Mouse (Mus musculus) ES-Bruce4 (cell line): ENCODE measurements around the gene Tnfsf15. TPM values are rescaled to one million over a fixed set of nuclear protein-coding genes. Genes with fewer than 3 reads are reported as not detected.

Source experiments
- H3K27ac ChIP-seq: 2 replicates; pipeline ENCODE4 v1.5.1; 2012; ENCODE audit warnings: low read length, inconsistent platforms; ENCODE audit not compliant: insufficient read depth
- H3K27me3 ChIP-seq: 2 replicates; pipeline ENCODE4 v1.6.1; 2012; ENCODE audit warnings: mild to moderate bottlenecking, low read length, inconsistent platforms; ENCODE audit not compliant: control insufficient read depth, poor library complexity, insufficient read depth, severe bottlenecking
- H3K36me3 ChIP-seq: 2 replicates; pipeline ENCODE4 v1.6.1; 2012; ENCODE audit warnings: inconsistent platforms, mild to moderate bottlenecking, low read length, moderate library complexity; ENCODE audit not compliant: control insufficient read depth, poor library complexity, insufficient read depth, severe bottlenecking
- H3K4me1 ChIP-seq: one replicate; pipeline ENCODE4 v1.8.1; 2011; ENCODE audit warnings: low read length; ENCODE audit not compliant: control insufficient read depth, insufficient read depth
- H3K4me3 ChIP-seq: 2 replicates; pipeline ENCODE4 v1.5.1; 2011; ENCODE audit warnings: low read depth, mild to moderate bottlenecking, low read length
- H3K9ac ChIP-seq: 2 replicates; pipeline ENCODE4 v1.6.1; 2012; ENCODE audit warnings: low read depth, mild to moderate bottlenecking, inconsistent platforms; ENCODE audit not compliant: poor library complexity, severe bottlenecking
- H3K9me3 ChIP-seq: replicated peaks from 2 replicates; pipeline ENCODE4 v1.6.1; 2012; ENCODE audit warnings: mild to moderate bottlenecking, low read length, inconsistent platforms; ENCODE audit not compliant: control insufficient read depth, poor library complexity, insufficient read depth, severe bottlenecking
- CTCF ChIP-seq: IDR thresholded peaks from one replicate; pipeline ENCODE4 v1.8.1; 2011; ENCODE audit warnings: low read depth, low read length
- EP300 ChIP-seq: IDR thresholded peaks from 2 replicates; pipeline ENCODE4 v1.6.1; 2011; ENCODE audit warnings: low read depth, low read length; ENCODE audit not compliant: insufficient read depth
- POLR2A ChIP-seq: IDR thresholded peaks from one replicate; pipeline ENCODE4 v1.8.1; 2011; ENCODE audit warnings: low read length; ENCODE audit not compliant: insufficient read depth
- polyA plus RNA-seq: library from polyadenylated mRNA; stranded (reverse); fragments of >200 nt; gene quantifications from 2 replicates; pipeline ENCODE4 v1.2.4, GENCODE M21; 2011; ENCODE audit warnings: low read depth; ENCODE audit not compliant: missing spikeins, insufficient read depth, insufficient read length

Tnfsf15 gene
- polyA plus RNA-seq, 1 experiment = 0.24 TPM

GRCm38 (mm10) chr4:63773306-63774090 lies 28.6 kb upstream of the Tnfsf15 start:
- H3K27me3 ChIP-seq = no peaks in the 10 kb centered on the region
- TF ChIP-seq CTCF (no peak), EP300 (no peak), POLR2A (no peak)
- no peak overlapping the region for H3K9ac ChIP-seq
- no peak overlapping the region for H3K4me3 ChIP-seq
- H3K36me3 ChIP-seq = no peaks in the 10 kb centered on the region
- no peak overlapping the region for H3K27ac ChIP-seq
- no peaks in the 10 kb centered on the region for H3K4me1 ChIP-seq
- H3K9me3 ChIP-seq = no peaks in the 10 kb centered on the region

DNA sequence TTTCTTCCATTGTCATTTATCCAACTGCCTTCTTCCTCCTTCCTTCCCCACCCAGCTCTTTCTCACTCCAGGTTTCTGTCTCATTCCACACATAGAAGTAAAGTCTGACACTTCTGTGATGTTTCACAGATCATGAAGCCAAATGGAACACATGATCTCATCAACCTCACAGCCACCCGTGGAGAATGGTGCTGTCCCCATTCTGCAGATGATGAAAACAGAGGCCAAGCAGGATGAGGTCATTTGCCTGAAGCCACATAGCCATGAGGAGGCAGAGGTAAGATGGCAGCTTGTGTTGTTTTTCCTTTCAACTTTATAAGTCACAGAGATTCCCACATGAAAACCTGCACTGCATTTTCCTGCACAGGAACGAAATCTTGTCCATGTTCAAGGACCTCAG lies 27.6 kb upstream of the Tnfsf15 start:
- Histone ChIP-seq H3K4me3 (no peak overlapping the region), H3K27ac (no peak overlapping the region), H3K4me1 (no peaks in the 10 kb centered on the region), H3K36me3 (no peaks in the 10 kb centered on the region), H3K9ac (no peak overlapping the region), H3K27me3 (no peaks in the 10 kb centered on the region), H3K9me3 (no peaks in the 10 kb centered on the region)
- TF ChIP-seq CTCF = no peak
- TF ChIP-seq POLR2A = no peak
- TF ChIP-seq EP300 = no peak

- no peak overlapping the region for H3K27ac ChIP-seq
- TF ChIP-seq EP300 = no peak
- no peak for TF ChIP-seq CTCF
- no peak for TF ChIP-seq POLR2A
- no peaks in the 10 kb centered on the region for H3K36me3 ChIP-seq
- H3K4me3 ChIP-seq = no peak overlapping the region
- no peak overlapping the region for H3K9ac ChIP-seq
- no peaks in the 10 kb centered on the region for H3K27me3 ChIP-seq
- no peaks in the 10 kb centered on the region for H3K4me1 ChIP-seq
- no peaks in the 10 kb centered on the region for H3K9me3 ChIP-seq
These were observed 26.4 kb upstream of the Tnfsf15 start for GRCm38 (mm10) chr4:63771291-63771690.

DNA sequence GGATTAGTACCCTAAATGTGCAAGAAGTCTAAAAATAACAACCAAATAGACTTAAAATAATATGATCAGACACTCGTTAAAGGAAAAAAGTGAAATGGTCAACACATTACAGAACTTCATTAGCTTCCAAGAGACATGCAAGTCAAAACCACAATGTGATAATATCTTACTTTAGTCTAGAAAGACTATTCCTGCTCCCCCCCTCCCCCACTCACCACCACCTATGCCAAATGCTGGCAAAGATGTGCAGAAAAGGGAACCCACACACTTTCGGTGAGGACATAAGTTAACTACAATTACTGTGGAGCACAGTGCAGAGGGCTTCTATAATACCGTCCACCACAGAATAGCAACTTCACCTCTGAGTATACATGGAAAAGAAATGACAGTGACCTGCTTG lies 24.2 kb upstream of the Tnfsf15 start:
- Histone ChIP-seq H3K27me3 (no peaks in the 10 kb centered on the region), H3K9ac (no peak overlapping the region), H3K36me3 (no peaks in the 10 kb centered on the region), H3K4me3 (no peak overlapping the region), H3K9me3 (no peaks in the 10 kb centered on the region), H3K4me1 (no peaks in the 10 kb centered on the region), H3K27ac (no peak overlapping the region)
- TF ChIP-seq EP300 (no peak), POLR2A (no peak), CTCF (no peak)

- H3K9ac ChIP-seq = no peak overlapping the region
- no peak for TF ChIP-seq POLR2A
- no peak for TF ChIP-seq EP300
- no peak for TF ChIP-seq CTCF
- no peak overlapping the region for H3K27ac ChIP-seq
- no peaks in the 10 kb centered on the region for H3K36me3 ChIP-seq
- H3K4me3 ChIP-seq = no peak overlapping the region
- no peaks in the 10 kb centered on the region for H3K27me3 ChIP-seq
- no peaks in the 10 kb centered on the region for H3K9me3 ChIP-seq
- no peaks in the 10 kb centered on the region for H3K4me1 ChIP-seq
These were observed 20.1 kb upstream of the Tnfsf15 start for GRCm38 (mm10) chr4:63765050-63765449.

DNA sequence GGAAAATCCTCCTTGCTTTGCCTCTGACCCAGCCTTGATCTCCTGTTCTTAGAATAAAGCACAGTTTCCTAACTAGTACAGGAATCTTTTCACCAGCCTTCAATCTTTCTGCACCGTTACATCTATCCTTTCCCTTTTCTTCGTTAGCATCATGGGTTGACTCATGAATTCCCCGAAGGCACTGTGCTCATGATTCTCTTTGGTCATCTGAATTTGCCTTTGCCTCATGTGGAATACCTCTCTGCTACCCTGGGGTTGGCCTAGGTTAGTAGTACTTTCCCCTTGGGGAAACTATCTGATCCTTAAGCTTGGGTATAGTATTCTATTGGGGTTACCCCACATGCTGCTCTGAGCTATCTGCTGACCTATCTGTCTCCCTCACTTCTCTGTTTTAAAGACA lies 15.0 kb upstream of the Tnfsf15 start:
- H3K9ac ChIP-seq = no peak overlapping the region

More for the DNA sequence above, 15.0 kb upstream of the Tnfsf15 start:
- Histone ChIP-seq H3K9me3 (no peaks in the 10 kb centered on the region), H3K27ac (no peak overlapping the region), H3K36me3 (no peaks in the 10 kb centered on the region), H3K4me1 (no peaks in the 10 kb centered on the region), H3K27me3 (no peaks in the 10 kb centered on the region), H3K4me3 (no peak overlapping the region)
- TF ChIP-seq POLR2A = no peak
- no peak for TF ChIP-seq EP300
- TF ChIP-seq CTCF = no peak
